8 mouse cellular contexts compared by ENCODE assay signal in the genomic region with DNA sequence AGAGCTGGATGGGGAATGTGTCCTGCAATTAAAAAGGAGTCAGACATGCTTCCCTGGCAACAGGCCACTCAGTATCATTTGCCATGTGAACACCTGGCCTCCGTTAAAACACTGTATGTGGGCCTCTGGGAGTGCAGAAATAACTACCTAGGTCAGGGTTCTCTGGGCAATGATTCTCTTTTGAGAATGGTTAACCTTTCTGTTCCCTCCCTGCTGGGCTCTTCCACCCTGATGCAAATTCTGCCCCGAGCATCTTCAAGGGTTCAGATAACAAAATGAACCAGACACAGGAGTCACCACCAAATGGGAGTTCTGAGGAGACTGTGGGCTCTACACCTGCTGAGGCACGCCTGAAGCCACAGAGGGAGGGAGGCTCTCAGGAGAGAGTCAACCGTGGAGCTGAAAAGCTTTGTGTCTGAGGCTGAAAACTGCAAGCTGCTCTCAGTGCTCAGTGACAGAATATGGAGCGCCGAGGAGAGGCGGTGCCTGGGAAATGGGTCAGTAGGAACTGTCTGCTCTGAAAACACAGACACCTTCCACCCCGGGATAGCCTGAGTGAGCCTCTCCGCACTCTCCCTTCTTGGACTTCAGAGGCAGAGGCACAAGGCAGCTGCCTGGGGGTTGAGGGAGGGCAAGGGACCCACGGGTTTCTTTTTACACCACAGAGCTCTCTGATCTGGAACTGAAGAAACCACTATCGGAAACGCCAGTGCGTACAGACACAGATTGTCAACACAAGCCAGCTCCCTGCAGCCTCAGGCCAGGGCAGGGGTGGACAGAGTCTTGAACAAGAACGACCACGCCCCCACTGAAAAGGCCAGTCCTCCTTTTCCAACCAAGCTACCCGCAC. TPM values are rescaled to one million over a fixed set of nuclear protein-coding genes. Genes with fewer than 3 reads are reported as not detected.
A peak's percentile ranks its signal among the peaks of the same experiment; 100 is the strongest.
DNase-seq lines count a peak whose midpoint lies in the region; TF ChIP-seq lines count a peak whose summit lies in the region.

No protein-coding gene starts in this region.

- H3K4me3 ChIP-seq in gastrocnemius, adult 2 months, result no peak overlapping the region
- no peak overlapping the region for H3K4me3 ChIP-seq in kidney, adult 2 months (ENCODE audit: insufficient read depth, low read depth, low read length)

- peak overlapping the region; percentile 29 for H3K27ac ChIP-seq in gastrocnemius, adult 2 months
- no peak overlapping the region for H3K27ac ChIP-seq in kidney, adult 2 months (ENCODE audit: insufficient read depth, low read depth, low read length)

- WGBS in kidney, adult 2 months, result 26% methylated on average over 16 of the region's 16 CpGs

- H3K27me3 ChIP-seq in kidney, adult 2 months (replicated peaks; ENCODE audit: control insufficient read depth, insufficient read depth, low read length), result no peaks in the 10 kb centered on the region

- DNase-seq in gastrocnemius, adult 2 months, result no peak
- DNase-seq in gastrocnemius, adult 18-20 months (ENCODE audit: low spot score), result no peak
- DNase-seq in T-cell, adult 2 months (ENCODE audit: low spot score), result peak; percentile 61
- peak; percentile 54 for DNase-seq in kidney, adult 2 months
- peak; percentile 87 for DNase-seq in natural killer cell, adult 2 months (ENCODE audit: low spot score in 2 of 2)
- DNase-seq in layer of hippocampus, adult 11-12 months (ENCODE audit: low spot score), result no peak
- DNase-seq in adrenal gland, adult 8-10 months, result no peak
- DNase-seq in adrenal gland, postnatal 25 days, result no peak

- no peaks in the 10 kb centered on the region for H3K36me3 ChIP-seq in kidney, adult 2 months (ENCODE audit: control insufficient read depth, insufficient read depth, low read length)

- no peak for TF ChIP-seq POLR2A in kidney, adult 2 months (IDR thresholded peaks at IDR 0.05; ENCODE audit: low read depth, low read length)

- no peak for TF ChIP-seq CTCF in gastrocnemius, adult 2 months (IDR thresholded peaks at IDR 0.05)
- no peak for TF ChIP-seq CTCF in kidney, adult 2 months (conservative IDR thresholded peaks at IDR 0.05; ENCODE audit: insufficient read depth, insufficient read length, low read depth, low read length)

- peaks cover 22% of the 10 kb centered on the region for H3K4me1 ChIP-seq in kidney, adult 2 months (ENCODE audit: control insufficient read depth, insufficient read depth, low read length)

- intact Hi-C loops in gastrocnemius, adult 2 months (cut with DNase I), result no loop called here

RNA-seq across cellular contexts. Expression of a gene that starts 12.6 kb away (rescaled TPM):
- 1 to 10 TPM; 4.2 to 8.1 TPM for total RNA-seq in gastrocnemius, adult 2 months (2021)
- total RNA-seq in gastrocnemius, adult 18-20 months (2021), result 1 to 10 TPM; 4.3 to 5.1 TPM
- polyA plus RNA-seq in kidney, adult 2 months (2012; rRNA removed), result 19.7 and 20.8 TPM in 2 replicates
- 10 to 100 TPM; 33.3 to 53.8 (median 43.4) TPM for total RNA-seq in adrenal gland, adult 8-10 months (2022)
- total RNA-seq in adrenal gland, postnatal 25 days (2021), result 26.4 and 29.6 TPM in 2 replicates

RNA-seq across cellular contexts. Expression of a gene that starts 40.9 kb away (rescaled TPM):
- 10 to 100 TPM; 12.4 to 16.3 TPM for total RNA-seq in gastrocnemius, adult 2 months (2021)
- total RNA-seq in gastrocnemius, adult 18-20 months (2021), result 10 to 100 TPM; 15.6 to 17.1 TPM
- 31.7 and 34.5 TPM in 2 replicates for polyA plus RNA-seq in kidney, adult 2 months (2012; rRNA removed)
- 10 to 100 TPM; 36.6 to 49.1 (median 43.4) TPM for total RNA-seq in adrenal gland, adult 8-10 months (2022)
- 24.7 and 33.8 TPM in 2 replicates for total RNA-seq in adrenal gland, postnatal 25 days (2021)

Comparison
In these comparisons a context has a peak if more than half of its experiments do, and no peak if none do; other contexts are left out.
1. DNase-seq: peak in T-cell, adult 2 months (single experiment), kidney, adult 2 months (single experiment) and natural killer cell, adult 2 months (2 of 2); none in gastrocnemius, adult 2 months (single experiment), gastrocnemius, adult 18-20 months (single experiment), layer of hippocampus, adult 11-12 months (single experiment), adrenal gland, adult 8-10 months (single experiment) and adrenal gland, postnatal 25 days (single experiment).